Mouse (Mus musculus) layer of hippocampus, adult 8-10 months (tissue): ENCODE measurements around the gene Apool. TPM values are rescaled to one million over a fixed set of nuclear protein-coding genes. Genes with fewer than 3 reads are reported as not detected.

Experiments
- DNase-seq, 2 experiments: peaks; one replicate each; pipeline ENCODE4 v3.0.0; 2022; ENCODE audit warnings: low spot score in 2 of 2
- total RNA-seq, 4 experiments: library from RNA; stranded (reverse); gene quantifications; 2 replicates each; pipeline ENCODE4 v1.2.4; 2022

The Apool gene
- 1 to 10 TPM; 5.8 to 8.7 (median 7.5) TPM for total RNA-seq

- DNase-seq: peak; percentile 54 to 74
These were observed at the start of gene Apool for GRCm38 (mm10) chrX:112310804-112311530. Gene Apool, plus strand, starts transcription at chrX:112311334.

- no peak for DNase-seq
These were observed 37.6 kb upstream of the Apool start for GRCm38 (mm10) chrX:112273550-112273949.

- DNase-seq: no peak
These were observed 375 bp downstream of the Apool start for GRCm38 (mm10) chrX:112311531-112311887.

GRCm38 (mm10) chrX:112312094-112312493 is 960 bp downstream of the Apool start:
- DNase-seq: no peak

GRCm38 (mm10) chrX:112320273-112320672 is 9.1 kb downstream of the Apool start:
- DNase-seq: no peak

- DNase-seq: no peak
These were observed 28.4 kb downstream of the Apool start for GRCm38 (mm10) chrX:112339486-112339885.

GRCm38 (mm10) chrX:112347467-112348394 is 36.6 kb downstream of the Apool start:
- no peak for DNase-seq

GRCm38 (mm10) chrX:112348395-112348791 is 37.3 kb downstream of the Apool start:
- no peak for DNase-seq

- DNase-seq: no peak
These were observed 57.3 kb downstream of the Apool start for GRCm38 (mm10) chrX:112368426-112368825.

- DNase-seq: peak; percentile 18 to 35
These were observed 59.7 kb downstream of the Apool start for GRCm38 (mm10) chrX:112370577-112371410.

GRCm38 (mm10) chrX:112406679-112407078 is 95.5 kb downstream of the Apool start, which contains the start of gene Satl1:
Gene Satl1, minus strand, starts transcription at chrX:112406779.
- DNase-seq: no peak

GRCm38 (mm10) chrX:112412309-112412708 is 101.2 kb downstream of the Apool start:
- DNase-seq: no peak

Other genes starting within 250 kb of the Apool start
- not detected for gene 4933403O08Rik, start 72.3 kb upstream of the Apool start, total RNA-seq
- gene Satl1, start 95.4 kb downstream of the Apool start, total RNA-seq: not detected
- not detected for gene 2010106E10Rik, start 183.9 kb downstream of the Apool start, total RNA-seq